Mouse (Mus musculus): ENCODE measurements around the gene Adar. TPM values are rescaled to one million over a fixed set of nuclear protein-coding genes. Genes with fewer than 3 reads are reported as not detected.

Gene Adar
- polyA plus RNA-seq, 1 experiment: 27.5 TPM

DNA sequence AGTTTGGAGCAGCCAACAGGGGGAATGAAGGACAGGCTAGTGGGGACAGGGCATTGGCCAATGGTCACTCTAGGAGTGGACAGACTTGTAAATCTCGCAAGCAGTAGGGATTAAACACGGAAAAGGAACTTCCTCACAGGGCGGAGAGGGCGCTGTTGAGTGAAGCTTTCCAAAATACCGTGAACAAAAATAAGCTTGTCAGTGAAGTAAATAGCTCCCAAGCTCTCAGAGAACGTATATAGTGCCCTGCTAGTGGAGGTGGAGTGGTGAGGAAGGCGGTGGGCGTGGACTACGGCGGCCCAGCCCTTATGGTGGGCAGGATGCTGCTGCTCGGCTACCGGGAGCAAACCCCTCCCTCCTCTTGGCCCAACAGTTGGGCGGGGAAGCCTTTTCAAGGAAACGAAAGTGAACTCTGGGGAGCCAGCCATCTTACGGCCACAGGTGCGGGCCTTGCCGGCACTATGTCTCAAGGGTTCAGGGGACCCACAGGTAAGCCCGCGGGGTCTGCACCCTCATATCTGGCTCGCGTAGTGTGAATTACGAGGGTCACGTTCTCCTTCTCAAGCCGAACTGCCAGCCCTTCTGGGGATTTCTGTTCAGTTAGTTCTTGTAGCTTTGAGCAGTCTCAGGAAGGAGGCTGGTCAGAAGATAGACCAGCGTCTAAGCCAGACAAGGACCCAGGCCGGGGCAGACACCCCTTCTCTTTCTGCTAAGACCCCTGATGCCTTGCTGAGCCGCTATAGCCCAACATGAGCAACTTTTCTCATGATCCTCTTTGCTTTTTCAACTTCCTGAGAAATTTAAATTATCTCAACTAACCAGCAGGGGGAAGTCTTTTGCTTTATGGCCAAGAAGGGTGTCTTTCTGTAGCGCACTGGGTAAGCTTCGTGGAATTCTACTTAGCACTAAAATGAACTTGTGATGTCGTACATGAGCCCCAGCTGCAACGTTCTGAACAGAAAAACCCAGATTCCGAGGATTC, 15.8 kb downstream of the Adar start:
- under 1% methylated on average over 32 of the region's 32 CpGs for WGBS
- peak; percentile 73 for DNase-seq (ENCODE audit: low read depth, low spot score)

DNA sequence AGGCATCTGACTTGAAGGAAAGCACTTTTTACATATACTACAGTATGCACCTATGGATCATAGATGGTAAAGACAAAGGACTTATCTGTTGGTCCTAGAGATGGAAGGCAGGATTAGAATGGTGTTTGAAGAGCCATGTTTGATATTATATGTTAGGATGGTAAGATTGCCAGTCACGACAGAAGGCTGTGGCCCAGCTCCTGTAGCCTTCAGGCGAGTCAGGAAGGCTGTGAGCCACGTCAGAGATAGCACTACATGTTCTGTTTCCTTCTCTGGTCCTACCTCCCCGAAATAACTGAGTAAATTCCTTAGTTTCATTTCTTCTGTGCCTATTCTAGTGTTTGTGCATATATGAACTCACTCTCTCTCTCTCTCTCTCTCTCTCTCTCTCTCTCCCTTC, 17.3 kb downstream of the Adar start:
- 76% methylated on average over 4 of the region's 4 CpGs for WGBS
- DNase-seq (ENCODE audit: low read depth, low spot score): no peak

DNA sequence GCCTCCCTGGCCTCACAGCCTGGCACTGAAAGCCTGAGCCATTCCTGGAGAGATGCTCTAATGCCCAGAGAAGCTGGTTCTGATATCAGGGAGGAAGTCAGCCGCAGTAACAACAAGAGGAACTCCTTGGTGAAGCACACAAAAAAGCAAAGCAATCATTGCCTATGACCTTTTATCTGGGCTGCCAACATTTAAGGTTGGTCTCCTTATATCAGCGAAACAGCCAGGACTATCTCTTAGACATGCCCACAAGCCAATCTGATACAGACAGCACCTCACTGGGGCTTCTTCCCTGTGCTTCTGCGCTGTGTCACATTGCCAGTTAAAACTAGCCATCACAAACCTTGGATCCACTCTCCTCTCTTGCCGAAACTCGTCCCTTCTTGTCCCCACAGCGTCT, 23.7 kb downstream of the Adar start:
- no peak for DNase-seq (ENCODE audit: low read depth, low spot score)
- WGBS: 94% methylated on average over 6 of the region's 6 CpGs

DNA sequence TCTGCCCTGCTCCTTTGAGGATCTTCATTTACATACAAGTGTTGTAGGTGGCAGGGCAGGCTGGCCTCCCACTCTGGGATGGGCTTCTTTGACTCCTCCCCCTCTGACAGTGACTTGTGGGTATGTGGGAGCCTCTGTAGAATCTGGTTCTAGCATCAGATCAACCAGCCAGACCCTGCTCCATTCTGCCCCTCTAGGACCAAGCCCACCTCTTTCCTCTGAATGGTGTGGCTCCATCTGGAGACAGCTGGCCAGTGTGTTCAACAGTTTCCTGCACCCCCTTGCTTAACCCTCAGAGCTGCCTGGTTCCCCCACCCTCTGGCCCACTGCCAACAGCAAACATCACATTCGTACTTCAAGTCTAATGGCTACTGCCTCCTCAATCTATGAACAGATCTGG, 37.5 kb downstream of the Adar start:
- WGBS: 35% methylated on average over 1 of the region's 1 CpGs
- no peak for DNase-seq (ENCODE audit: low read depth, low spot score)

DNA sequence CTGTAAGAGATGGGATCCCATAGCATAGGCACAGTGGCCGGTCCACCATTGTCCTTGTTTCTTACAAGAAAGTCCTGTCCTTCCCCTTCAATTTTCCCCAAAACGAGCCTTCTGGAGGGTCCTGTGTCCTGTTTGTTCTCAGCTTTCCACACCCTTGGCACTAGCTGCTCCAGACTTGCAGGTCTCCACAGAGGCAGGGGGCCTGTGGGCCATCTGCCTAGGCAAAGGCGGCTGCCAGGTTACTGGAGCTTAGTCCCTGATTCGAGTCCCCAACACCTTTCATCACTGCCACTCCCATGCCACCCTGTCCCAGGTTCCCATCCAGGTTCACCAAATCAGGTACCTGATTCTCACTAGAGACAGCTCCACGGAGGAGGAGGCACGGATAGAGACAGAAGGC, 40.5 kb downstream of the Adar start:
- 64% methylated on average over 6 of the region's 6 CpGs for WGBS
- no peak for DNase-seq (ENCODE audit: low read depth, low spot score)

DNA sequence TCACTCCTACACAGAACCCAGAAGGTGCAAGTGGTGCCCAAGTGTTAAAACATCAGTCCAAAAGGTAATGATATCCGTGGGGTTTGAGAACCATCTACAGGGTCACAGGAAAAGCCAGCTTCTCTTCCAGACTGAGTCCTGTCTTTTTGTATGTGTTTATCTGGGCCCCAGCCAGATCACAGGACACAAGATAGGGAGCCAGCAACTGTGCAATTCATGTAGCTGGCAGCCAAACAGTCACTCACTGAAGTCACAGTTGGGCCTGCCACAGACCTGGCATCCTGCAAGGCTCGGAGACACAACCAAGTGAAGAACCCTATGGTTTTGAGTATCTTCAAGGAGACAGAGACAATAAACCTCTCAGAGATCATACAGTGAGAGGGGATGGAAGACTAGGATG, 43.0 kb downstream of the Adar start:
- no peak for DNase-seq (ENCODE audit: low read depth, low spot score)
- 68% methylated on average over 2 of the region's 2 CpGs for WGBS

DNA sequence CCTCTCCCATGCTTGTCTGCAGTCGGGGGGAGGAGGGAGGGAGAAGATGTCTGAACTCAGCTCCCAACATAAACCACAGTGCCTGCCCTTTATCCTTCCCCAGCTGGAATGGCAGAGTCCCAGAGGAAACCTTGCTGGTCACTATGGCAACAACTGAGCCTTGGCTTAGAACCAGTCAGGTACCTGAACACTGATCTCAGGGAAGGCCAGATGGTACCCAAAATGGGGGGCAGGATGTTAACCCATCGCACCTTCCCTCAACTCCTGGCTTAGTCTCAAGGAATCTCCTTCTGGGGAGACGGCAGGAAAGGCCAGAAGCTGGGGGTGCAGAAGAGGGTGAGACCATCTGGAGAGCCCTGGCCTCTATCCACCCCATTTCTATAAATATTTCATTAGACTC, 45.0 kb downstream of the Adar start:
- no peak for DNase-seq (ENCODE audit: low read depth, low spot score)
- WGBS: 62% methylated on average over 3 of the region's 3 CpGs

DNA sequence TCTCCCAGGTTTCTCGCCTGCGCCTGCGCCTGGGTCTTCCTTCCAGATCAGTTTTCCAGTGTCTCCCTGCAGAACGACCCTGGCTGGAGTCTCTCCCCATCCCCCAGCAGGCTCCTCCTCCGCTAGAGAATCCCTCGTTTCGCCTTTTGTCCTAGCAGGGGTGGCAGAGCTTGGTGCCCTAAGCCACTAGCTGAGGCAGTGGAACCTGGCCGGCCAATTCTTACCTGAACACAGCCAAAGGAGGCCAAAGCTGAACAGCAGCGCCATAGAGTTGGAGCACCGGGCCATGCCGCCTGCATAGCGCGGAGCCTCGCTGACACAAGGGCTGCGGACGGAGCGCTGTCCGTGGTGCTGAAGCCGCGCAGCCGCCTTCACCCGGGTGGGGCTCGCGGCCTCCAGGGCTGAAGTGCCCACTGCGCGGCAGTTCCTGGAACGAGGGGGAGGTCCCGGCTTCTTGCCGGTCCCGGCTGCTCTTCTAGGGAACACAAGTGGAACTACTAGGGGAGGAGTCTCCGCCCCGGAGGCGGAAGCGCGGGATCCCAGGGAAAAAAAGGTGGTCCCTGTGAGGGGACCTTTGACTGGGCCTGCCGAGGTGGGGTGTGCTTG, 49.4 kb downstream of the Adar start, which contains the start of gene Chrnb2:
Gene Chrnb2 (minus strand): TSS at position 514 of the 606 bp plus-strand sequence.
- WGBS: 3% methylated on average over 36 of the region's 36 CpGs
- no peak for DNase-seq (ENCODE audit: low read depth, low spot score)

DNA sequence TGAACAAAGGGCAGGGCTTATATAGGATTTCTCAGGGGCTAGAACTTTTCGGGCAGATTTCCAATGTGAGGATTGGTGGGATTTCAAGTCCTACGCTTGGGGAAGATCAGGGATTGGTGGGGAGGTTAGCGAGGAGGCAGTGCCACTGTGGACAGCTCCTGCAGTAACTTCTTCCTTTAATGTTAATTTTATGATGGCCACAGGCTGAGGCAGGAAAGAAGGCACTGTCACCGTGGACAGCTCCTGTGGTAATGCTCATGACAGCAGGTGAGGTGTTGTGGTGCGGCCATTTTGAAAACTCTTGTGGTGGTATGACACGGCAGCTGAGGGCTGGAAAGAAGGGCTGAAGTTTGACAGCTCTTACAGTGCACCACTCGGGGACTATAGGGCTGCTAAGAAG, 54.8 kb downstream of the Adar start:
- no peak for DNase-seq (ENCODE audit: low read depth, low spot score)
- WGBS: 77% methylated on average over 7 of the region's 7 CpGs

DNA sequence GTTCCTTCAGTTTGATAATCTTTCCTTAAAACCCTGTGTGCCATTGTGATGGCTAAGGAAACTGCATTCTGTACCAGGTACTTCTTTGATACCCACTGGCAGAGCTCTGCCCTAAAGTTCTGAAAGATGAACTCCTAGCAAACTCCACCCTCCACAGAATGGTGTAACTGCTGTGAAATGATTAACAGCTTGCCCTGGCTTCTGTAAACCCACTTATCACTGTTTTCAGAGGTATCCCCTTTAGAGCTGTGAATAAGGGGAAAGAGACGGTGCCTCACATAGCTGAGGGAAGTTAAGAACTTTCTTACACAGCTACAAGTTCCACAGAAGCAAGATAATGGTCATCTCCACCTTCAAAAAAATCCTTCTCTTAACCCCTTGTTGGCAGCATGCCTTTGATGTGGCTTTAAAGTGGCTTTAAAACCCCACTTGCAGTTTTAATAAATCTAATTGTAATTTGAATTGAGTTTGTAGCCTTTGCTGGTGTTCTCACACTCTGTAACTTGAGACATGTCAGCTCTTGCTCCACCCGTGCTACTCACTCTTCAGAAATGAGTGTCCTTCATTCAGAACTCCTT, 55.7 kb downstream of the Adar start:
- 62% methylated on average over 2 of the region's 2 CpGs for WGBS
- DNase-seq (ENCODE audit: low read depth, low spot score): no peak

DNA sequence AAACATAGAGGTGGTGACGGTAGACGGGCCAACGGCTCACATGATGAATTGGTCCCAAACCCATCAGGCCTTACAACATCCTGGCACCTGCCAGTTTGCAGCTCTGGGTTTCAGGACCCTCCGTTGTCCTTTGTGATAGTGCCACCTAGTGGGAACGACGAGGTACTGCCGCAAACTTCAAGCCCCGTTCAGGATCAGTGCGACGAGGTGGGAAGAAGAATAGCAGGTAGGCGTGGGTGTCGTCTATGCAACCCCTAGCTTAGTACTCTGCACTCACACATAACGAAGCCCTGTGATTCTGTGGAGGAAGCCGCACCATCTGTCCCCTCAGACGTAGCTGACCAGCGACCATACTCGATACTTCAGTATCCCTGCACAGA, 57.8 kb downstream of the Adar start:
- WGBS: under 1% methylated on average over 17 of the region's 17 CpGs

DNA sequence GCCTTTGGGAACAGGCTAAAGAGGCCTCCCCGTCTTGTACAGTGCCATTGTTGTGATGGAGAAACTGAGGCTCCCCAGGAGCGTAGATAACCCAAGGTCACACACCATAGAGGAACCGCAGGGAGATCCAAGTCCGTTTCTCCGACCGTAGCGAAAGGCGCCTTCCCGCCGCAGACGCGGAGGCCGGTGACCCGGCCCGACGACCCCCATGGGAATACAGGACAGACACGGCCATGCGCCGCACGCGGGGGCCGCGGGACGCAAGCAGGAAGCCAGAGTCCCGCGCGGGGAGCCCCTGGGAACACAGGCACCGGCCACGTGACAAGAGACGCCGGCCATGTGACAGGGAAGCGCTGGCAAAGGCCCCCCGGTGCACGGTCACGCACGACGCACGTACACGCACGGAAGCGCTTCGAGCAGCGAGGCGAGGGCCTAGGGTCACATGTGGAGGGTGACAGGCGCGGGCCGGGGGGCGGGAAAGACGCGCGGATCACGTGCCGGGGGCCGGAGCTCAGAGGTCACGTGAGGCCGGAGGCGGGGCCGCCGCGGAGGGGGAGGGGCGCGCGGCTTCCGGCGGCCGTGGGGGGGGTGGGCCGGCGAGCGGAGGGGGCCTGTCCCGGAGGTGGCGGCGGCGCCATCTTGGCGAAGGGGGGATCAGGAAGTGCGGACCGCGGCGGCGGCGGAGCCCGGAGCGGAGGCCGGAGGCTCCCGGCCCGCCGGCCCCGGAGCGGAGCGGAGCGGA, 58.3 kb downstream of the Adar start, which contains the start of gene Ube2q1:
Gene Ube2q1 (plus strand): TSS at position 649 of the 742 bp plus-strand sequence.
- under 1% methylated on average over 82 of the region's 90 CpGs for WGBS
- peak; percentile 69 for DNase-seq (ENCODE audit: low read depth, low spot score)

More for the DNA sequence above, 57.8 kb downstream of the Adar start:
- no peak for DNase-seq (ENCODE audit: low read depth, low spot score)

DNA sequence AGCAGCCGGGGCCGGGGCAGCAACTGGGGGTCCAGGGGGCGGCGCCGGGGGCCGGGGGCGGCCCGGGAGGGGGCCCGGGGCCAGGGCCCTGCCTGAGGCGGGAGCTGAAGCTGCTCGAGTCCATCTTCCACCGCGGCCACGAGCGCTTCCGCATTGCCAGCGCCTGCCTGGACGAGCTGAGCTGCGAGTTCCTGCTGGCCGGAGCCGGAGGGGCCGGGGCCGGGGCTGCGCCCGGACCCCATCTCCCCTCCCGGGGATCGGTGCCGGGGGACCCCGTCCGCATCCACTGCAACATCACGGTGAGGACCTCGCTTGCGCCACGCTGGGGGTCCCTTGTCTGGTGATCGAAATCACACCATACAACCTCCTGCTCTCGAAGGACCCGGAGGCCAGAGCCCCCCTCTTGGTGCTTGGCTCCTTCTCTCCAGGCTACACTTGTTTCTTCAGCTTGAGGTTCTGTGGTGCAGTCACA, 59.0 kb downstream of the Adar start:
- DNase-seq (ENCODE audit: low read depth, low spot score): no peak
- under 1% methylated on average over 29 of the region's 37 CpGs for WGBS

DNA sequence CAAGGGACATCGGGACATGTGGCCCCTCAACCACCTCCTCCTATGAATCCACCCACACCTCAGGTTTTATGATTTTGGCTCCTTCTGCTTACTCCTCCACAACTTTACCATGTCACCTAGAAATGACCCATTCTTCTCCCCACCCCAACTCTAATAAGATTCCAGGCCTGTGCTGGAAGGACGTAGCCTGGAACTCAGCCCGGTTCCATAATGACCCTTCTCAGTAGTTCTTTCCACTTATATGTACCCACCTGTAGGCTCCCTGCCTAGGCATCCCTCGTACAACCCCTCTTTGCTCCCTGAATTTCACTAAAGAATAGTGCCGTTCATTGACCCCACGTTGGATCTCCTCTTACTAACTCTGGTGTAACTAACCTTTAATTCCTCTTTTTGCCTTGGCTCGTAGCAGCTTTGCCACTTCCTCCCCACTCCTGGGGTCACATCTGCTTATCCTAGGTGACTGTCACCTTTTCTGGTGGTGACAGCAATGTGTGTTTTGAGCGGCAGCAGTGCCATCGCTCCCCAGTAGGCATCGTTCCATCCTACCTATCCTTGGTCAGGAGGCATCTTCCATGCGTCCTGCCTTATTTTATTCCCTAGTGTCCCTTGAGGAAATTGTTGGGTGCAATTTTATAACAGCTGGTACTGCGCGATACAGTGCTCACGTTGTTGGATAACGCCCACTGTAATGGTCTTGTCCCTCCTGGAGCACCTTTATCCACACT, 59.6 kb downstream of the Adar start:
- no peak for DNase-seq (ENCODE audit: low read depth, low spot score)
- 10% methylated on average over 15 of the region's 15 CpGs for WGBS

DNA sequence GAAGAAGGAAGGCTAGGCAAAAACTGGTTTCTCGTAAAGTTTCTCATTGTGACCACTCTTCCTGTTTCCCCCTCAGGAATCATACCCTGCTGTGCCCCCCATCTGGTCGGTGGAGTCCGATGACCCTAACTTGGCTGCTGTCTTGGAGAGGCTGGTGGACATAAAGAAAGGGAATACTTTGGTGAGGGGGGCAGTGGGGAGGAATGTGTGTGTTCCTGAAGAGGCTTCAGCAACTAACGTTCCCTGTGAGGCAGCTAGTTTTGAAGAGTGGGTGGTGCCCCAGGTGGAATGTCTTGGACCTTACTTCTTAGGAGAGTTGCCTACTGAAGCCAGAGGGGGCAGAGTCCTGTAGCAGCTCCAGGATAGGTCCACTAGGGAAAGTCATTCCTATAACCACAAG, 61.2 kb downstream of the Adar start:
- DNase-seq (ENCODE audit: low read depth, low spot score): no peak
- 79% methylated on average over 4 of the region's 4 CpGs for WGBS

DNA sequence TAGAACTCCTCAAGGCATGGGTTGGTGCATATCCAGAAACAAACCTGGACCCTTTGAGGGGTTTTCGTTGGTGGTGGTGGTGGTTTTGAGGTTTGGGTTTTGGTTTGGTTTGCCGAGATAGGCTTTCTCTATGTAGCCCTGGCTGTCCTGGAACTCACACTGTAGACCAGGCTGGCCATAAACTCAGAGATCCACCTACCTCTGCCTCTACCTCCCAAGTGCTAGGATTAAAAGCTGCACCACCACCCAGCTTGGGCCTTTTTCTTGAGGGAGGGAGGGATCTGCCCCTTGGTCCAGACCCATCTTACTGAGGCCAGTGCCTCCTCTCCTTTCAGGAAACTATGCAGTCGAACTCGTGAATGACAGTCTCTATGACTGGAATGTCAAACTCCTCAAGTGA, 65.3 kb downstream of the Adar start:
- WGBS: 83% methylated on average over 4 of the region's 4 CpGs
- no peak for DNase-seq (ENCODE audit: low read depth, low spot score)

DNA sequence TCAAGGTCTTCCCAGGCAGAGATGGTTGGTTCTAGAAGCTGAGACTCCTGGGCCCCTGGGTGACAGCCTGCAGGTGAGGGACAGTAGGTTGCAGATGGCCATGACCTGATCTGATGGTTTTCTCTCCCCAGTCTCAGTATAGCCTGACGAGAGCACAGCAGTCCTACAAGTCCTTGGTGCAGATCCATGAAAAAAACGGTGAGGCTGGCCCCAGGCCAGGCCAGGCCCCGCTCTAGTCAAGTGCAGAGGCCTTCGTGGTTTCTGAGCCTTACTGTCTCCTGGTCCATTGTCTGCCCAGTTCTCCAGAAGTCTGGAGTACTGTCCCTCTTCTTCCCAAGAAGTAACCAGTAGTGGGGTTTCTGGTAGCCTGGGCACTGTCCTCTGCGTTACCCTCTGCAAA, 66.8 kb downstream of the Adar start:
- 63% methylated on average over 5 of the region's 5 CpGs for WGBS
- DNase-seq (ENCODE audit: low read depth, low spot score): no peak

DNA sequence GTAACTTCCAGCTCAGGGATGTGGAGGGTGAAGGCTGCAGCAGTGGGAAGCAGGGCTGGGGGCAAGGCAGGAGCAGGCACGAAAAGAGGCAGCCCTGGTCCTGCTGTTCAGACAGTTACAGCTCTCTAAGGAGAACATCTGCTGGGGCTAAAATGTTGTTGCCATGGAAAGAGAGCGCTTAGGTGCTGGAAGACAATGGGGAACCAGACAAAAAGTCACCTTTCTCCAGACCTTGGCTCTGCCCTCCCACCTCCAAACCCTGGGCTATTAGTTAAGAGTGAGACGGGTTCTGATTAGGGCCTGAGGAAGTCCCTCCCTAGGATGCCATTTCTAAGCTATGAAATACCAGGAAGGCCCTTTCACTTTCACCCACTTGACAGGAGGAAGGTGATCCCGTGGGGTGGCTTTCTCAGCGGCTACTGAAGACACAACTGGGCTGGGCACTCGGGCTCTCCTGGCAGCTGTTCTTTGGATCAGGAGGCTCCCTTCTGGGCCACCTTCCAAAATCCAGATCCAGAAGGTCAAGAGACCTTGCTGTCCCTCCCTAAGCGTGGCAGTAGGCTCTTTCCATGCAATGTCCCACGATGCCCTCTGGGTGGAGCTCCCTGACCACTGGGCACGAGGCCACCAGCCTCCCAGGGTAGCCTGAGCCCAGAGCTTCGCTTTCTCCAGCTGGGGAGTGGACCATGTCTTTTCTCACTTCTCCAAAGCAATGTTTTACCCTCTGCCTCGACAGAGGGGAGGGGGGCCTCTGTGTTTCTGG, 70.3 kb downstream of the Adar start:
- WGBS: 11% methylated on average over 11 of the region's 11 CpGs
- no peak for DNase-seq (ENCODE audit: low read depth, low spot score)
